Mouse (Mus musculus) heart, postnatal 0 days (tissue): ENCODE results near the gene Nek5.

ENCODE experiments used
- CTCF ChIP-seq: IDR thresholded peaks from 2 replicates; pipeline ENCODE4 v1.5.1; 2016; ENCODE audit warnings: antibody characterized with exemption, control low read depth, low read depth
- EP300 ChIP-seq: IDR thresholded peaks from 2 replicates; pipeline ENCODE4 v1.6.1; 2016; ENCODE audit warnings: antibody characterized with exemption, low read depth

DNA sequence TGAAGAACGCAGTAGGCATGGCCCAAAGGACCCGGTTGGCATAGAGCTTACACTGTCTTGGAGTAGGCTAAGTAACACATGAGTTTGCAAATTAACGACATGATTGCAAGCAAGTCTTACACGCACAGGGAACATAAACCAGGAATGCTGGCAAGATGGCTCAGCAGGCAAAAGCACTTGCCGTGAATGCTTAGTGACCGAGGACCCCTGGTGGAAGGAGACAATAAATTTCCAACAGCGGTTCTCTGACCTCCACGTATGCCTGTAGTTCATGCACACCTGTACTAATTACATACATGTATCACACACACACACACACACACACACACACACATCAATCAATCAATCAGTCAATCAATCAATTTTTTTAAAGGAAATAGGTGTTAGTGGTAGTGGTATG, 33.3 kb downstream of the Nek5 start:
- peak; percentile 44 for TF ChIP-seq CTCF
- no peak for TF ChIP-seq EP300
